Comparison of ENCODE assay signal across 27 mouse cellular contexts in genomic region chr16:50612944-50613343, GRCm38 (mm10). TPM values are rescaled to one million over a fixed set of nuclear protein-coding genes. Genes with fewer than 3 reads are reported as not detected.
A peak's percentile ranks its signal among the peaks of the same experiment; 100 is the strongest.
DNase-seq lines count a peak whose midpoint lies in the region; ATAC-seq and TF ChIP-seq lines count a peak whose summit lies in the region.
"Had no signal": no experiment of that assay in that cellular context is flagged by ENCODE, and none has a peak within 500 bp of the region (broad histone marks: within the 10 kb centered on the region; RNA-seq: fewer than 3 reads in every experiment).

No protein-coding gene starts in this region.

- H3K4me3 ChIP-seq in thymus, adult 2 months (ENCODE audit: control insufficient read depth, insufficient read depth, low read length) = no peak overlapping the region
- no peak overlapping the region for H3K4me3 ChIP-seq in forebrain, embryonic 11.5 days (ENCODE audit: low read depth, low read length)
- H3K4me3 ChIP-seq: embryonic facial prominence, embryonic 15.5 days; erythroblast, embryonic 14.5 days; forebrain, embryonic 10.5 days; forebrain, embryonic 15.5 days; heart, adult 2 months; heart, embryonic 15.5 days; hindbrain, embryonic 10.5 days; intestine, embryonic 15.5 days had no signal

- 8% methylated on average over 4 of the region's 4 CpGs for WGBS in thymus, adult 2 months
- WGBS in forebrain, embryonic 11.5 days = 81% methylated on average over 4 of the region's 4 CpGs

- H3K27ac ChIP-seq in thymus, adult 2 months (ENCODE audit: control insufficient read depth, insufficient read depth, low read length) = no peak overlapping the region
- no peak overlapping the region for H3K27ac ChIP-seq in forebrain, embryonic 11.5 days (ENCODE audit: low read depth, low read length)
- H3K27ac ChIP-seq: embryonic facial prominence, embryonic 15.5 days; forebrain, embryonic 10.5 days; forebrain, embryonic 15.5 days; heart, adult 2 months; heart, embryonic 15.5 days; hindbrain, embryonic 10.5 days; hindbrain, embryonic 14.5 days; intestine, embryonic 15.5 days had no signal

- no peaks in the 10 kb centered on the region for H3K9me3 ChIP-seq in forebrain, embryonic 11.5 days (ENCODE audit: control insufficient read depth, low read length)
- H3K9me3 ChIP-seq: embryonic facial prominence, embryonic 15.5 days; forebrain, embryonic 10.5 days; forebrain, embryonic 15.5 days; heart, embryonic 15.5 days; hindbrain, embryonic 10.5 days; intestine, embryonic 15.5 days had no signal

- ATAC-seq in hematopoietic stem cell, adult 5-6 weeks (replicated peaks in 1 of 2; ENCODE audit: insufficient read depth in 1 of 2, low FRiP score in 2 of 2, low TSS enrichment in 1 of 2, low read depth in 1 of 2, poor library complexity in 2 of 2, severe bottlenecking in 2 of 2) = peak; percentile 82 to 95
- no peak for ATAC-seq in forebrain, embryonic 11.5 days (replicated peaks; ENCODE audit: low FRiP score)
- ATAC-seq: CD4-positive, CD25-positive, alpha-beta regulatory T cell, adult 4 months; forebrain, embryonic 15.5 days; intestine, embryonic 15.5 days had no signal

- H3K4me1 ChIP-seq in thymus, adult 2 months (replicated peaks; ENCODE audit: control insufficient read depth, insufficient read depth, low read length) = no peaks in the 10 kb centered on the region
- H3K4me1 ChIP-seq in forebrain, embryonic 11.5 days (replicated peaks; ENCODE audit: control insufficient read depth, insufficient read depth, low read length) = 0 out of 2 replicates have a peak, but pooled peaks cover 2% of the 10 kb centered on the region
- H3K4me1 ChIP-seq: embryonic facial prominence, embryonic 15.5 days; heart, embryonic 15.5 days; hindbrain, embryonic 10.5 days; intestine, embryonic 15.5 days had no signal

- DNase-seq in A20 (ENCODE audit: low read depth, low spot score) (peak; percentile 37), MEL-GATA-1-ER (ENCODE audit: extremely low read depth, low read depth) (peak; percentile 59)
- no peak for DNase-seq in left cerebral cortex, postnatal 4 days
- no peak for DNase-seq in thymus, adult 2 months
- DNase-seq in forebrain, embryonic 11.5 days (ENCODE audit: low spot score) = no peak
- DNase-seq: adrenal gland, adult 8-10 months; B cell, adult 2 months; cerebellum, adult 18-20 months; cerebellum, adult 9-11 months; embryo, embryonic 11 days; heart, adult 2 months; heart, postnatal 14 days had no signal

- no peak for TF ChIP-seq CTCF in thymus, adult 2 months (IDR thresholded peaks at IDR 0.05; ENCODE audit: borderline replicate concordance, control insufficient read depth, extremely low read depth, insufficient read depth, low read length, poor library complexity)

- H3K9ac ChIP-seq in forebrain, embryonic 11.5 days (ENCODE audit: low read length) = no peak overlapping the region
- H3K9ac ChIP-seq: embryonic facial prominence, embryonic 15.5 days; forebrain, embryonic 15.5 days; heart, embryonic 15.5 days; hindbrain, embryonic 14.5 days; intestine, embryonic 15.5 days had no signal

- H3K4me2 ChIP-seq in forebrain, embryonic 11.5 days (ENCODE audit: low read depth, low read length, severe bottlenecking) = no peak overlapping the region
- H3K4me2 ChIP-seq: embryonic facial prominence, embryonic 15.5 days; forebrain, embryonic 15.5 days; heart, embryonic 11.5 days; heart, embryonic 15.5 days; hindbrain, embryonic 14.5 days; intestine, embryonic 15.5 days had no signal

- H3K27me3 ChIP-seq in thymus, adult 2 months (ENCODE audit: control insufficient read depth, insufficient read depth, low read length) = no peaks in the 10 kb centered on the region
- H3K27me3 ChIP-seq in forebrain, embryonic 11.5 days (ENCODE audit: control insufficient read depth, insufficient read depth, low read length) = no peaks in the 10 kb centered on the region
- H3K27me3 ChIP-seq: embryonic facial prominence, embryonic 15.5 days; forebrain, embryonic 15.5 days; heart, embryonic 15.5 days; intestine, embryonic 15.5 days had no signal

- no peak for TF ChIP-seq POLR2A in thymus, adult 2 months (IDR thresholded peaks at IDR 0.05; ENCODE audit: control insufficient read depth, extremely low read depth, insufficient read depth, low read length, poor library complexity)

- intact Hi-C loops in left cerebral cortex, postnatal 4 days (cut with DNase I) = no loop called here

- H3K36me3 ChIP-seq in thymus, adult 2 months (ENCODE audit: control insufficient read depth, insufficient read depth, low read length) = no peaks in the 10 kb centered on the region
- no peaks in the 10 kb centered on the region for H3K36me3 ChIP-seq in forebrain, embryonic 11.5 days (ENCODE audit: control insufficient read depth, insufficient read depth, low read length)
- H3K36me3 ChIP-seq: embryonic facial prominence, embryonic 15.5 days; forebrain, embryonic 10.5 days; forebrain, embryonic 15.5 days; heart, embryonic 15.5 days; hindbrain, embryonic 10.5 days; intestine, embryonic 15.5 days had no signal

RNA-seq across cellular contexts. Expression of gene Ccdc54, which starts 22.0 kb away (rescaled TPM):
- total RNA-seq in hematopoietic stem cell, adult 5-6 weeks (2017) = not detected in 2 replicates
- total RNA-seq in left cerebral cortex, postnatal 4 days (2021) = not detected
- not detected in 2 replicates for polyA plus RNA-seq in thymus, adult 2 months (2012; rRNA removed)
- polyA plus RNA-seq in forebrain, embryonic 11.5 days (2014; fragmentation: Nextera tagmentation; extraction: Ambion mirVana) = not detected in 2 replicates
- total RNA-seq: adrenal gland, adult 8-10 months; adrenal gland, postnatal 4 days; gastrocnemius, adult 8-10 months; gastrocnemius, postnatal 4 days; heart, adult 2 months; heart, postnatal 14 days had no signal
- polyA plus RNA-seq: CD4-positive, CD25-positive, alpha-beta regulatory T cell, adult 4 months; embryonic facial prominence, embryonic 11.5 days; embryonic facial prominence, embryonic 15.5 days; erythroblast, embryonic 14.5 days; forebrain, embryonic 10.5 days; forebrain, embryonic 15.5 days; heart, embryonic 11.5 days; heart, embryonic 15.5 days; hindbrain, embryonic 10.5 days; hindbrain, embryonic 14.5 days; intestine, embryonic 15.5 days had no signal

Comparison
In these comparisons a context has a peak if more than half of its experiments do, and no peak if none do; other contexts are left out.
1. DNase-seq: peak in A20 (single experiment) and MEL-GATA-1-ER (single experiment); none in left cerebral cortex, postnatal 4 days (single experiment), thymus, adult 2 months (single experiment) and forebrain, embryonic 11.5 days (single experiment).